Mouse (Mus musculus) intestine, postnatal 0 days (tissue): Measurements from ENCODE around the gene P2rx1. TPM values are rescaled to one million over a fixed set of nuclear protein-coding genes. Genes with fewer than 3 reads are reported as not detected.

Experiments
- ATAC-seq: fragments of 200-750 bp; cut with Nextera tagmentation; 2 replicates; pipeline ENCODE4 v1.8.0; 2017; ENCODE audit warnings: mild to moderate bottlenecking, moderate TSS enrichment, moderate library complexity
- H3K27ac ChIP-seq: fragments of 300-500 bp; sonication (generic); 2 replicates; pipeline ENCODE4 v1.5.1; 2014; ENCODE audit warnings: mild to moderate bottlenecking, low read depth, low read length, moderate library complexity
- H3K27me3 ChIP-seq: fragments of 300-500 bp; sonication (generic); replicated peaks from 2 replicates; pipeline ENCODE4 v1.6.1; 2014; ENCODE audit warnings: low read length, mixed read lengths; ENCODE audit not compliant: control insufficient read depth, insufficient read depth
- H3K36me3 ChIP-seq: fragments of 300-500 bp; sonication (generic); 2 replicates; pipeline ENCODE4 v1.6.1; 2014; ENCODE audit warnings: mild to moderate bottlenecking, moderate library complexity; ENCODE audit not compliant: control insufficient read depth, insufficient read depth
- H3K4me1 ChIP-seq: fragments of 300-500 bp; sonication (generic); replicated peaks from 2 replicates; pipeline ENCODE4 v1.6.1; 2014; ENCODE audit warnings: antibody characterized with exemption, low read length, mixed read lengths; ENCODE audit not compliant: control insufficient read depth, insufficient read depth
- H3K4me2 ChIP-seq: fragments of 300-500 bp; sonication (generic); replicated peaks from 2 replicates; pipeline ENCODE4 v1.6.1; 2014; ENCODE audit warnings: low read depth, mild to moderate bottlenecking, moderate library complexity
- H3K4me3 ChIP-seq: fragments of 300-500 bp; sonication (generic); 2 replicates; pipeline ENCODE4 v1.5.1; 2014; ENCODE audit warnings: low read depth, low read length
- H3K9ac ChIP-seq: fragments of 300-500 bp; sonication (generic); 2 replicates; pipeline ENCODE4 v1.6.1; 2014; ENCODE audit warnings: mild to moderate bottlenecking, low read depth, low read length
- H3K9me3 ChIP-seq: fragments of 300-500 bp; sonication (generic); 2 replicates; pipeline ENCODE4 v1.6.1; 2016; ENCODE audit warnings: mixed run types; ENCODE audit not compliant: control insufficient read depth
- CTCF ChIP-seq: sonication (generic); IDR thresholded peaks from 2 replicates; pipeline ENCODE4 v1.5.1; 2016; ENCODE audit warnings: low read depth, mild to moderate bottlenecking, control low read depth, antibody characterized with exemption, moderate library complexity
- WGBS: fragments of 180-500 bp; shearing (Covaris S2); extraction: QIAGEN DNeasy Blood & Tissue Kit; methylation state at CpG from one replicate; pipeline ENCODE4 v1.1.7; 2014; 5-methylcytosine and 5-hydroxymethylcytosine counted together
- polyA plus RNA-seq: library from polyadenylated mRNA; unstranded; fragments of >200 nt; fragmentation: Nextera tagmentation; extraction: Ambion mirVana; gene quantifications from 2 replicates; pipeline ENCODE4 v1.2.1, GENCODE M21; 2015

Gene P2rx1
- polyA plus RNA-seq, 1 experiment from 2014 or later = 3.4 TPM

DNA sequence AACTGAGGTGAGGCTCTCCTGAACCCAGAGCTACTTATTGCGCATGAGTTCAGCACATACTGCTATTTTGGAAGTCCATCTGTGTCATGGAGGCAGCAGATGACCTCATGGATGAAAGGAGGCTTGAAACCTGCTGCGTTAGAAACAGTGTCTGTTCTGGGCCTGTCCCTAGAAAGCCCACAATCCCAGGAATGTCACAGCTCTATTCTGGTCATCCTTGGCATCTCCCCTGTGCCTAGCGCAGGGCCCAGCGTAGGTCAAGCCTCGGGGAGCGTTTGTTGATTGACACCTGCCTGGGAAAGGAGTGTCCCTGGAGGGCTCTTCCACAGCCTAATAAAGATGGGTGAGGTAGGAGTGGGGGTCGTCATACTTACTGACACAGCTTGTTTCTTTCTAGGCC, 37.2 kb downstream of the P2rx1 start:
- Histone ChIP-seq H3K36me3 (peaks cover 9% of the 10 kb centered on the region; the same call in 1 of the 2 replicates), H3K4me3 (no peak overlapping the region), H3K27ac (no peak overlapping the region), H3K4me2 (no peak overlapping the region), H3K9me3 (no peaks in the 10 kb centered on the region), H3K4me1 (no peaks in the 10 kb centered on the region), H3K9ac (no peak overlapping the region), H3K27me3 (no peaks in the 10 kb centered on the region)
- 78% methylated on average over 7 of the region's 7 CpGs for WGBS
- no peak for ATAC-seq
- no peak for TF ChIP-seq CTCF

DNA sequence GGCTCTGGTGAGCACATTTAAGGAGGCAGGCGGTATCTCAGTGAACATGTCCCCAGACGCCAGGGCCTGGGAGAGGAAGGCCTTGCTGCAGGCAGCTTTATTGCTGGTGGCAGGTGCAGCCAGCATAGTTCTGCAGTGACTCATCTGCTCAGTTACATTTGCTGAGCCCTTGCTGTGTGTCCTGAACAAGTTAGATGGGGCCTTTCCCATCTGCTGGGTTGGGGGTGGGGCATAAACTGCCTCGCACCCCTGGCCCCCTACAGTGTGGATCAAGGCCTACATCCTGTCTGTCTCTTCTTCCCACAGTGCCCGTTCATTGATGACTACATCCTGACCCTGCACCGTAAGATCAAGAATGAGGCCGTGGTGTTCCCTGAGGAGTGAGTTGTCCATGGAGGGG, 38.0 kb downstream of the P2rx1 start:
- Histone ChIP-seq H3K27ac (no peak overlapping the region), H3K4me3 (no peak overlapping the region), H3K9me3 (no peaks in the 10 kb centered on the region), H3K4me1 (no peaks in the 10 kb centered on the region), H3K4me2 (no peak overlapping the region), H3K9ac (no peak overlapping the region), H3K27me3 (no peaks in the 10 kb centered on the region), H3K36me3 (peaks cover 9% of the 10 kb centered on the region; the same call in 1 of the 2 replicates)
- TF ChIP-seq CTCF = no peak
- 39% methylated on average over 6 of the region's 6 CpGs for WGBS
- ATAC-seq = peak; percentile 76

DNA sequence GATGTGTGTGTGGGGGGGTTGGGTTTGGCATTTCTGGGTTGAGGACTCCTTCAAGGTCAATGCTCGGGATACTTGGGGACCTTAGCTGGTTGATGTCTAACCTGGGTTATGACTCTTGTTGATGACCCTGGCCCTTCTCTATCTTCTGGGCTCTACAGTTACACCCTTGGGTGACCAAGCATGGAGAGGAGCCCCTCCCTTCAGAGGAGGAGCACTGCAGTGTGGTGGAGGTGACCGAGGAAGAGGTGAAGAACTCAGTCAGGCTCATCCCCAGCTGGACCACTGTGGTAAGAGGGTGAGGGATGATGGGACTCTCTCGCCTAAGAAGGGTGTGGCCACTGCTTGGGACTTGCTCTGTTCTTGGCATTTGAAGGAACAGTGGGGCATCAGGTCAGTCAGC, 38.8 kb downstream of the P2rx1 start:
- no peak for ATAC-seq
- WGBS = 87% methylated on average over 3 of the region's 3 CpGs
- no peak overlapping the region for H3K9ac ChIP-seq
- H3K27ac ChIP-seq = no peak overlapping the region
- no peak overlapping the region for H3K4me2 ChIP-seq
- no peaks in the 10 kb centered on the region for H3K27me3 ChIP-seq
- no peaks in the 10 kb centered on the region for H3K4me1 ChIP-seq
- H3K36me3 ChIP-seq = peaks cover 9% of the 10 kb centered on the region; the same call in 1 of the 2 replicates
- no peak for TF ChIP-seq CTCF
- H3K4me3 ChIP-seq = no peak overlapping the region
- no peaks in the 10 kb centered on the region for H3K9me3 ChIP-seq

DNA sequence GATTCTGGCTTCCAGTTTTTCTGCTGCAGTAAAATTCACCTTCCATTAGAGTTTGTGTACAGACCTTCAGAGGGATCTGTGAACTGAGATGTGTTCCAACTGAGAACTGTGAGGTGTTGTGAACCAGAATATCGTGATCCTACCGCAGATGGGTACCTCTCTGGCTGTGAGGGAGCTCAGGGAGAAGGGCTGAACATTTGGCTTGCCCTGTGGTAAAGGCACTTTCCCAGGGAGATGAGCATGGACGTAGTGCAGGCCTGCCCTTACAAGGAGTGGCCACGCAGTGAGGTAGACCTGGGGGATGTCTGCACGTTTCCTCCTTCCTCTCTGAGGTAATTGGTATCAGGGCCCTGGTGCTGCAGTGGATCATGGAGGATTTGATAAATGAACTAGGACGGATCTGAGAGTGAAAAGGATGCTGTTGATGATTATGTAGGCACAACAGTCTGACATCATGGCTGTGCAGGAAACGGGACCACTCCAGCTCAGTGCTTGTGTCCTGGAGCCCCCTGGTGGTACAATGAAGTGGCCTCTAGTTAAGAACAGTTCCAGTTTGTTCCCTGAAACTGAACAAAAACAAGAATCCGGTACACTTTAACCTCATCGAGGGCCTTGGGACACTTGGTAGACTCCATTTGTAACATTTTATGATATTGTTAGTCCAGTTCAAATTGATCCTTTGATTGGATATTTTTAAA, 40.3 kb downstream of the P2rx1 start:
- H3K4me1 ChIP-seq = no peaks in the 10 kb centered on the region
- H3K27ac ChIP-seq = no peak overlapping the region
- TF ChIP-seq CTCF = peak; percentile 93
- H3K9ac ChIP-seq = no peak overlapping the region
- no peaks in the 10 kb centered on the region for H3K9me3 ChIP-seq
- H3K36me3 ChIP-seq = 0 out of 2 replicates have a peak, but pooled peaks cover 9% of the 10 kb centered on the region
- 61% methylated on average over 9 of the region's 9 CpGs for WGBS
- H3K4me2 ChIP-seq = no peak overlapping the region
- ATAC-seq = no peak
- no peaks in the 10 kb centered on the region for H3K27me3 ChIP-seq
- H3K4me3 ChIP-seq = no peak overlapping the region

DNA sequence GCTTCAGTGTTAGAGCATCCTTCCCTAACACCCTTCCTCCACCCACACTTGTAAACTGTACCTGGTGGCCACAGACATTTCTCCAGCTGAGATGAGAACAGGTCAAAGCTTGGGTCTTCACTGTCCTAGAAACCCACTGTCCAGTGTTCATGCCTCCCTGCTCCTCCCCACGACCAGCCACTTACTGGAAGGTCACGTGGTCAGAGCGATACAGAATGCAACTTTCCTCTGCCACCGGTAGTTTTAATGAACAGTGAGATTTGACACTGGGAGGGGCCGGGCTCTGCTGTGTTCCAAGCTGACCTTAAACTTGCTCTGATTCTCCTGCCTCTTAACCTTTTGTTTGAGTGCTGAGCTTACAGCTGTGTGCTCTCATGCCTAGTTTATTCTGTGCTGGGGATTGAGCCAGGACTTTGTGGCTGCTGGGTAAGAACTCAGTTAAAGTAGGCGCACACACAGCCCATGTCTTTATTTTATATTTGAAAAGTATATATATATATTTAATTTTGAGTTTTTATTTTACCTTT, 45.4 kb downstream of the P2rx1 start:
- no peak for ATAC-seq
- Histone ChIP-seq H3K4me3 (no peak overlapping the region), H3K4me1 (no peaks in the 10 kb centered on the region), H3K9ac (no peak overlapping the region), H3K27ac (no peak overlapping the region), H3K36me3 (no peaks in the 10 kb centered on the region), H3K27me3 (no peaks in the 10 kb centered on the region), H3K4me2 (no peak overlapping the region), H3K9me3 (no peaks in the 10 kb centered on the region)
- whole genome bisulfite sequencing = 38% methylated on average over 6 of the region's 6 CpGs
- TF ChIP-seq CTCF = no peak

DNA sequence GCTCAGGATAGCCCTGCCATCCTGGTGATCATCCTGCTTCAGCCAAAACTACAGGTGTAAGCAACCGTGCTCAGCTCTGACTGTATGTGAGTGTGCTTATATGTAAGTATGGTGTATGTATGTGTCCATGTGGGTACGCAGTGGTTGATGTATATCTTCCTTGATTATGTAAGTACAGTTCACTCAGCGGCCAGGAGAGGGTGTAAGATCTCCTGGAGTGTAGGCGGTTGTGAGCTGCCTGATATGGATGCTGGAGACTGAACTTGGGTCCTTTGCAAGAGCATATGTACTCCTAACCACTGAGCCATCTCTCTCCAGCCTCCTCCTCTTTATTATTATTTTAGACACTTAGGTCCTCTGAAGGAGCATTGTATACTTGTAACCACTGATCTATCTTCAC, 45.9 kb downstream of the P2rx1 start:
- H3K4me2 ChIP-seq = no peak overlapping the region
- H3K9me3 ChIP-seq = no peaks in the 10 kb centered on the region
- H3K4me3 ChIP-seq = no peak overlapping the region
- no peak overlapping the region for H3K9ac ChIP-seq
- no peaks in the 10 kb centered on the region for H3K4me1 ChIP-seq
- no peaks in the 10 kb centered on the region for H3K36me3 ChIP-seq
- 74% methylated on average over 4 of the region's 4 CpGs for WGBS
- ATAC-seq = no peak
- TF ChIP-seq CTCF = peak; percentile 33
- H3K27ac ChIP-seq = no peak overlapping the region
- H3K27me3 ChIP-seq = no peaks in the 10 kb centered on the region
